Mouse (Mus musculus): ENCODE results near the gene Tmcc3. TPM values are rescaled to one million over a fixed set of nuclear protein-coding genes. Genes with fewer than 3 reads are reported as not detected.

The Tmcc3 gene
- polyA plus RNA-seq, 1 experiment from 2014 or later = 14.9 TPM

DNA sequence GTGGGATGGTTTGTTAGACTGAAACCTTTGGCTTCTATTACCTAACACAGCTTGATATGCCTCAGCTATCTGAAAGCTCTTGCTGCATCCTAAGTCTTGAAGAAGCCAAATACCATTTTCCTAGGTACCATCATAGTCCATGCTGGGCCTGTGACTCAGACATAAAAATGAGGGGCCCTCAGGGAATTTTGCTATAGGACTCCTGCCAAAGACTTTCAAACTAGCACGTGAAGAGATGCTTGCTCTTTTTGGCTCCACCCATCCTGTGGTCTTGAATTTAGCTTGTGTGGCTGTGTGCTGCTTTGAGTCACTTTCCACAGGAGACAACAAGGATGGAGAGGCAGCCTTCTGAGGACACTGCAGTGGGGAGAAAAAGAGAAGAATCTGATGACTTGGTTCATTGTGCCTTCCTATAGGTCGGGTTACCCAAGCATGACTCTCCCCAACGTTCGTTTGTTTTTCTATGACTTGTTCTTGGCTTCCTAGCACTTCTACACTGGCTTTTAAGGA, 319.1 kb downstream of the Tmcc3 start:
- Histone ChIP-seq H3K4me2 (ENCODE audit: low read length) (no peak overlapping the region), H3K9ac (ENCODE audit: low read depth, low read length) (no peak overlapping the region), H3K36me3 (ENCODE audit: control insufficient read depth, insufficient read depth, low read length) (no peaks in the 10 kb centered on the region), H3K27me3 (replicated peaks; ENCODE audit: control insufficient read depth, insufficient read depth, low read length) (no peaks in the 10 kb centered on the region), H3K4me3 (ENCODE audit: low read length) (no peak overlapping the region), H3K9me3 (ENCODE audit: control insufficient read depth, low read length) (no peaks in the 10 kb centered on the region), H3K27ac (ENCODE audit: low read depth, low read length) (no peak overlapping the region), H3K4me1 (ENCODE audit: control insufficient read depth, insufficient read depth, low read depth, low read length) (no peaks in the 10 kb centered on the region)
- ATAC-seq = no peak
- WGBS = 66% methylated on average over 4 of the region's 4 CpGs

DNA sequence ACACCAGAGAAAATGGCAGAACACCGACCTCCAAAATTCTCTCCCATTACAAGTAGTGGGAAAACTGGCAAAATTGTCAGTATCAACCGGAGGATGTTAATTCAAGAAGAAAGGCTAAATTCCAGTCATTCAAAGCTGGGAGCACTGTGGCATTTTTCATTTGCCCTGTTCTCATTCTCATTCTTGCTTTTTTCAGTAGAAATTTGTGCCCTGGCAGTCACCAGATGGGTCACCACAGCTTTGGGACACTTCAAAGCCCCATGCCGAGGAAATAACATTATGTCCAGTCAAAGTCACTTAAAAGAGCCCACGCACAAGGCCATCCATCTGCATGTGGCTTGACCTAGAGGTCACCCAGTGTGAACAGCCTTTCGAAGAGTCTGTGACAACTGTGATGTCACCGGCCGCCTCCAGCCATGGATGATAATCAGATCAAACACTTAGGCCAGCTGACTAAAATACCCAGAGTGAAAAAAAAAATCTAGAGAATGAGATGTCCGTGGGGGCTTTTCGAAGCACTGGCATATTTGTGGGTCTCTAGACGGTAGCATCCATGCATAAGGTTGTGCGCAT, 319.9 kb downstream of the Tmcc3 start:
- no peak overlapping the region for H3K9ac ChIP-seq (ENCODE audit: low read depth, low read length)
- 41% methylated on average over 11 of the region's 11 CpGs for WGBS
- H3K4me2 ChIP-seq (ENCODE audit: low read length) = no peak overlapping the region
- no peaks in the 10 kb centered on the region for H3K9me3 ChIP-seq (ENCODE audit: control insufficient read depth, low read length)
- no peak overlapping the region for H3K27ac ChIP-seq (ENCODE audit: low read depth, low read length)
- ATAC-seq = no peak
- H3K27me3 ChIP-seq (replicated peaks; ENCODE audit: control insufficient read depth, insufficient read depth, low read length) = no peaks in the 10 kb centered on the region
- H3K4me1 ChIP-seq (ENCODE audit: control insufficient read depth, insufficient read depth, low read depth, low read length) = no peaks in the 10 kb centered on the region
- no peaks in the 10 kb centered on the region for H3K36me3 ChIP-seq (ENCODE audit: control insufficient read depth, insufficient read depth, low read length)
- H3K4me3 ChIP-seq (ENCODE audit: low read length) = no peak overlapping the region

DNA sequence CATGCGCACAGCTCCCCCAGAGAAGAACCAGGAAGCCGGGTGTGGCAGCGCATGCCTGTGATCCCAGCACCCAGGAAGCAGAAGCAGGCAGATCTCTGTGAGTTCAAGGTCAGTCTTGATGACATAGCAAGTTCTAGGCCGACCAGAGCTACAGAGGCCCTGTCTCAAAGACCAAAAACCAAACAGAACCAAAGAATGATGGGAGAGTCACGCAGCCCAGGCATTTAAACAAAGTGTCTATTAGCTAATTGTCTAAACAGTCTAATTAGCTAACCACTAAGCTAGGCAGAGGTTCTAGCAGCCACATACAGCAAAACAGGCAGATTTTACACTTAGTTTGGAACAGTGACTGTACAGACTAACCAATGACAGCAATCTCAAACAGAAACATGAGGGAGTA, 320.5 kb downstream of the Tmcc3 start:
- 92% methylated on average over 5 of the region's 5 CpGs for WGBS
- no peak overlapping the region for H3K9ac ChIP-seq (ENCODE audit: low read depth, low read length)
- H3K4me3 ChIP-seq (ENCODE audit: low read length) = no peak overlapping the region
- H3K36me3 ChIP-seq (ENCODE audit: control insufficient read depth, insufficient read depth, low read length) = no peaks in the 10 kb centered on the region
- no peaks in the 10 kb centered on the region for H3K4me1 ChIP-seq (ENCODE audit: control insufficient read depth, insufficient read depth, low read depth, low read length)
- H3K9me3 ChIP-seq (ENCODE audit: control insufficient read depth, low read length) = no peaks in the 10 kb centered on the region
- H3K4me2 ChIP-seq (ENCODE audit: low read length) = no peak overlapping the region
- no peak for ATAC-seq
- H3K27me3 ChIP-seq (replicated peaks; ENCODE audit: control insufficient read depth, insufficient read depth, low read length) = no peaks in the 10 kb centered on the region
- H3K27ac ChIP-seq (ENCODE audit: low read depth, low read length) = no peak overlapping the region

DNA sequence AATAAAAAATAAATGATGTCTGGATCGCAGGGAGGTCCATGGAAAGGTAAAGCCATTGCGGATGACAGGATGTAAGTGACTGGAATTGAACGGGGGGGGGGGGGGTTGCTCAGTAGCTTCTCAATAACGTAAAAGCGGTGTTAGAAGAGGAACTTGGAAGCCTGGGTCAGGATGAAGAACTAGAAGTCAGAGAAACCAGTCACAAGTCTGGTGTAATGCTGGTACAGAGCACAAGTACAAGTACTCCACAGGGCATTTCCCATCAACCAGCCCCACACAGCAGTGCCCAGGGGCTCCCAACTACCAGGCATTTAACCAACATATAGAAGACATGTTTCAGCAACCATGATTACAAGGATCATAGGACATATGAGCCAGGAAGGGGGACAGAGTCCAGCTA, 326.9 kb downstream of the Tmcc3 start:
- H3K9me3 ChIP-seq (ENCODE audit: control insufficient read depth, low read length) = no peaks in the 10 kb centered on the region
- H3K36me3 ChIP-seq (ENCODE audit: control insufficient read depth, insufficient read depth, low read length) = no peaks in the 10 kb centered on the region
- no peak overlapping the region for H3K27ac ChIP-seq (ENCODE audit: low read depth, low read length)
- H3K4me2 ChIP-seq (ENCODE audit: low read length) = no peak overlapping the region
- no peak for ATAC-seq
- no peaks in the 10 kb centered on the region for H3K4me1 ChIP-seq (ENCODE audit: control insufficient read depth, insufficient read depth, low read depth, low read length)
- WGBS = 87% methylated on average over 5 of the region's 5 CpGs
- H3K4me3 ChIP-seq (ENCODE audit: low read length) = no peak overlapping the region
- H3K9ac ChIP-seq (ENCODE audit: low read depth, low read length) = no peak overlapping the region
- H3K27me3 ChIP-seq (replicated peaks; ENCODE audit: control insufficient read depth, insufficient read depth, low read length) = no peaks in the 10 kb centered on the region

DNA sequence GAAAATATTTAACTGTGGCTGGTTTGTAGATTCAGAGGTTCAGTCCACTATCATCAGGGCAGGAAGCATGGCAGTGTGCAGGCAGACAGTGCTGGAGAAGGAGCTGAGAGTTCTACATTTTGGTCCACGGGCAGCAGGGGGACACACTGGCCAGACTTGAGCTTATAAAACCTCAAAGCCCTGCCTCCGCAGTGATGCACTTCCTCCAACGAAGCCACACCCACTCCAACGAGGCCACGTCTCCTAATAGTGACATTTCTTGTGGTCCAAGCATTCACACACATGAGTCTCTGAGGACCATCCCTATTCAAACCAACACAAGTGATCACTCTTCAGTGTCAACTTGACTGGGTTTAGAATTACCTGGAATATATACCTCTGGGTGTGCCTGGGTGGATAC, 327.5 kb downstream of the Tmcc3 start:
- H3K27me3 ChIP-seq (replicated peaks; ENCODE audit: control insufficient read depth, insufficient read depth, low read length) = no peaks in the 10 kb centered on the region
- ATAC-seq = no peak
- H3K4me3 ChIP-seq (ENCODE audit: low read length) = no peak overlapping the region
- H3K27ac ChIP-seq (ENCODE audit: low read depth, low read length) = no peak overlapping the region
- no peaks in the 10 kb centered on the region for H3K36me3 ChIP-seq (ENCODE audit: control insufficient read depth, insufficient read depth, low read length)
- WGBS = 80% methylated on average over 5 of the region's 5 CpGs
- no peak overlapping the region for H3K9ac ChIP-seq (ENCODE audit: low read depth, low read length)
- H3K9me3 ChIP-seq (ENCODE audit: control insufficient read depth, low read length) = no peaks in the 10 kb centered on the region
- H3K4me2 ChIP-seq (ENCODE audit: low read length) = no peak overlapping the region
- no peaks in the 10 kb centered on the region for H3K4me1 ChIP-seq (ENCODE audit: control insufficient read depth, insufficient read depth, low read depth, low read length)

DNA sequence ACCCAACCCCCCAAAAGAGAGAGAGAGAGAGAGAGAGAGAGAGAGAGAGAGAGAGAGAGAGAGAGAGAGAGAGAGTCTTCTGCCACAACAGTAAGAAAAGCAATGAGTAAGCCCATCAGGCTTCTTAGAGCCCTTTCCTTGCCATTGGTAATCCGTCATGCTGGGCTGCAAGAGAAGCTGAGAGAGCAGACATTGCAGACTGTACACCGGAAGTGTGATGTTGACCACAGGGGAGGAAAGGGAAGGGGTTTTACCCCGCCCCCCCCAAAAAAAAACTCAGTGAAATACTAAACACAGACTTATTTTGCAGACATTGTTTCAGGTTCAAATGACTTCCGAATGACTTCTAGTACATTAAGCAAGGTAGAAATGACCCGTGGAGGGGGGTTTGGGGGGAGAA, 328.3 kb downstream of the Tmcc3 start:
- H3K36me3 ChIP-seq (ENCODE audit: control insufficient read depth, insufficient read depth, low read length) = no peaks in the 10 kb centered on the region
- H3K27me3 ChIP-seq (replicated peaks; ENCODE audit: control insufficient read depth, insufficient read depth, low read length) = no peaks in the 10 kb centered on the region
- H3K4me1 ChIP-seq (ENCODE audit: control insufficient read depth, insufficient read depth, low read depth, low read length) = no peaks in the 10 kb centered on the region
- no peak overlapping the region for H3K27ac ChIP-seq (ENCODE audit: low read depth, low read length)
- WGBS = 80% methylated on average over 5 of the region's 5 CpGs
- no peak overlapping the region for H3K4me3 ChIP-seq (ENCODE audit: low read length)
- no peak overlapping the region for H3K9ac ChIP-seq (ENCODE audit: low read depth, low read length)
- no peaks in the 10 kb centered on the region for H3K9me3 ChIP-seq (ENCODE audit: control insufficient read depth, low read length)
- ATAC-seq = no peak
- no peak overlapping the region for H3K4me2 ChIP-seq (ENCODE audit: low read length)

Small RNA genes lying within 50 kb of the gene (microRNA-seq; reads per million reads assigned to microRNA genes)
- gene Mir7211 = 0.83 reads per million

Other genes with a start within 250 kb of the Tmcc3 start
- gene Nr2c1, start 163.9 kb upstream of the Tmcc3 start, polyA plus RNA-seq (2015; fragmentation: Nextera tagmentation; extraction: Ambion mirVana) = 6.9 and 7.6 TPM in 2 replicates
- gene Ndufa12, start 113.2 kb upstream of the Tmcc3 start, polyA plus RNA-seq (2015; fragmentation: Nextera tagmentation; extraction: Ambion mirVana) = 345 and 380 TPM in 2 replicates
- 0.42 and 0.49 TPM in 2 replicates for gene Gm4792, start 13.2 kb upstream of the Tmcc3 start, polyA plus RNA-seq (2015; fragmentation: Nextera tagmentation; extraction: Ambion mirVana)